Mouse (Mus musculus): ENCODE data around the gene 1700023F06Rik. TPM values are rescaled to one million over a fixed set of nuclear protein-coding genes. Genes with fewer than 3 reads are reported as not detected.

The 1700023F06Rik gene
- polyA plus RNA-seq, 1 experiment from 2014 or later: 0.87 TPM

DNA sequence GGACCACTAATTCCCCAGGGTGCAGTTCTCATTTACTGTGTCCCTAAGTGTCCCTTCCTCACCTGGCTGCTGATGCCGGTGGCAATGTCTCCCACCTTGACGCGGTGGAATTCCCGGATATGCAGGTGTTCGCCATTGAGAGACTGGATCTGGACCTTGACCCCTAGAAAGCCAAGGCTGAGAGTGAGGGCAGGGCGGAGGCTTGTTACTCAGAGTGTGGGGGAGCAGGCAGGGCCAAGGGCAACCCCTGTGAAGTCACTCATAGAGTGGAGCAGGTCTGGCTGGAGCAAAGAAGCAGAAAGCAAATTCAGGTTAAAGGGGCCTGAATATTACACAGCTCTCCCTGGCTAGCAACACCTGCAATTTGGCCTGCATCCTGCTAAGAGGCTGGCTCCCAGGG is 13.1 kb upstream of the 1700023F06Rik start:
- Histone ChIP-seq H3K36me3 (peaks cover 29% of the 10 kb centered on the region), H3K27ac (no peak overlapping the region), H3K4me3 (no peak overlapping the region), H3K4me2 (no peak overlapping the region), H3K4me1 (peaks cover 20% of the 10 kb centered on the region; the same call in 1 of the 2 replicates), H3K27me3 (peaks cover 4% of the 10 kb centered on the region; the same call in 1 of the 2 replicates), H3K9ac (no peak overlapping the region), H3K9me3 (no peaks in the 10 kb centered on the region)
- no peak for ATAC-seq (ENCODE audit: borderline replicate concordance, extremely low read depth, low FRiP score, low TSS enrichment)
- 89% methylated on average over 6 of the region's 6 CpGs for WGBS

- H3K9ac ChIP-seq: no peak overlapping the region
- H3K4me1 ChIP-seq: peaks cover 20% of the 10 kb centered on the region; the same call in 1 of the 2 replicates
- H3K27ac ChIP-seq: no peak overlapping the region
- H3K4me2 ChIP-seq: no peak overlapping the region
- ATAC-seq (ENCODE audit: borderline replicate concordance, extremely low read depth, low FRiP score, low TSS enrichment): no peak
- no peaks in the 10 kb centered on the region for H3K9me3 ChIP-seq
- H3K4me3 ChIP-seq: no peak overlapping the region
- 78% methylated on average over 4 of the region's 4 CpGs for WGBS
- H3K36me3 ChIP-seq: peaks cover 24% of the 10 kb centered on the region
- H3K27me3 ChIP-seq: peaks cover 4% of the 10 kb centered on the region; the same call in 1 of the 2 replicates
Observed at GRCm38 (mm10) chr11:103219995-103220394, 11.6 kb upstream of the 1700023F06Rik start.

DNA sequence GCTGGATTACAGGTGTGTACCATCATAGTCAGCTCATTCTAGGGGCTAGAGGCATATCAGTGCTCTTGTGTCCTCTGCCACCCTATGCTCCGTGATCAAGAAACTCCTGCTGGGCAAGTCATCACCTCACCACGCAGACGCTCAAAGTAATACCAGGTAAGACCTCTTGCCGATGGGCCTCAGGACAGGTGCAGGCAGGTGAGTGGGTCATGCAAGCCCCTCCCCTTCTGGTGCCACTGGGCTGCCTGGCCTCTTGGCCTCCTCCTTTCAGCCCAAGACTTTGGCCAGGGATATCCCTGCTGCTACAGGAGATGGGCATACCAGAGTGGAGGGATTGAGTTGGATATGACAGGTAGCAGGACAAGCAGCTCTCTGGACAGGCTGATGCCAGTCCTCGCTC is 10.9 kb upstream of the 1700023F06Rik start:
- no peak for ATAC-seq (ENCODE audit: borderline replicate concordance, extremely low read depth, low FRiP score, low TSS enrichment)

GRCm38 (mm10) chr11:103218517-103218901 is 10.2 kb upstream of the 1700023F06Rik start:
- peaks cover 4% of the 10 kb centered on the region; the same call in 1 of the 2 replicates for H3K27me3 ChIP-seq
- H3K4me1 ChIP-seq: peaks cover 12% of the 10 kb centered on the region; the same call in 1 of the 2 replicates
- peak overlapping the region; percentile 92 for H3K4me2 ChIP-seq
- no peak overlapping the region for H3K27ac ChIP-seq
- H3K4me3 ChIP-seq: peak overlapping the region; percentile 46
- H3K9me3 ChIP-seq: no peaks in the 10 kb centered on the region
- peaks cover 16% of the 10 kb centered on the region for H3K36me3 ChIP-seq
- 15% methylated on average over 6 of the region's 6 CpGs for WGBS
- peak overlapping the region; percentile 46; the same call in 1 of the 2 replicates for H3K9ac ChIP-seq
- no peak for ATAC-seq (ENCODE audit: borderline replicate concordance, extremely low read depth, low FRiP score, low TSS enrichment)

More for the DNA sequence above, 10.9 kb upstream of the 1700023F06Rik start:
- Histone ChIP-seq H3K4me3 (no peak overlapping the region), H3K27ac (no peak overlapping the region), H3K9ac (no peak overlapping the region), H3K9me3 (no peaks in the 10 kb centered on the region), H3K4me1 (peaks cover 20% of the 10 kb centered on the region; the same call in 1 of the 2 replicates), H3K4me2 (no peak overlapping the region), H3K36me3 (peaks cover 19% of the 10 kb centered on the region), H3K27me3 (peaks cover 4% of the 10 kb centered on the region; the same call in 1 of the 2 replicates)
- 76% methylated on average over 5 of the region's 5 CpGs for WGBS

GRCm38 (mm10) chr11:103217790-103218516 is 9.6 kb upstream of the 1700023F06Rik start, which contains the start of gene Spata32:
Gene Spata32, minus strand, starts transcription at chr11:103218432.
- H3K9ac ChIP-seq: peak within 1 kb of the TSS; percentile 46
- peaks cover 12% of the 10 kb centered on the region; the same call in 1 of the 2 replicates for H3K4me1 ChIP-seq
- H3K9me3 ChIP-seq: no peaks in the 10 kb centered on the region
- WGBS: 2% methylated on average over 45 of the region's 45 CpGs
- peaks cover 4% of the 10 kb centered on the region; the same call in 1 of the 2 replicates for H3K27me3 ChIP-seq
- peak; percentile 64; the same call in 1 of the 2 replicates for ATAC-seq (ENCODE audit: borderline replicate concordance, extremely low read depth, low FRiP score, low TSS enrichment)
- H3K36me3 ChIP-seq: peaks cover 16% of the 10 kb centered on the region
- H3K27ac ChIP-seq: no peak within 1 kb of the TSS
- peak within 1 kb of the TSS; percentile 46 for H3K4me3 ChIP-seq
- H3K4me2 ChIP-seq: peak within 1 kb of the TSS; percentile 92

DNA sequence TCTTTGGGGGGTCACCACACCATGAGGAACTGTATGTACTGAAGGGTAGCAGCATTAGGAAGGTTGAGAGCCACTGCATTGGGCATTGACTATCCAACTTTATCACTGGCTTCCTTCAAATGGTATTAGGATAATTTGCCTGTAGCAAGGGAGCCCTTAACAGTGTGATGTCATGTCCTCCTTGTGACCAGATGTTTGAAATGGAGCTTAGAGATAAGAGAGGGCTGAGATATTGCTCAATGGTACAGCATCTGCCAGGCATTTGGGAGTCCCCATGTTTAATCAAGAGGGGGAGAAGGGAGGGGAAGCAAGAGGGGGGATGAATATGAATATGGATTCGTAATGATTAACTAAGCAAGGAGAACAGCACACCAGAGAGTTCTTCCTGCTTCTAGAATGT is 7.0 kb upstream of the 1700023F06Rik start:
- 52% methylated on average over 1 of the region's 1 CpGs for WGBS
- H3K27ac ChIP-seq: no peak overlapping the region
- H3K36me3 ChIP-seq: peaks cover 6% of the 10 kb centered on the region; the same call in 1 of the 2 replicates
- no peak for ATAC-seq (ENCODE audit: borderline replicate concordance, extremely low read depth, low FRiP score, low TSS enrichment)
- H3K9ac ChIP-seq: no peak overlapping the region
- H3K9me3 ChIP-seq: no peaks in the 10 kb centered on the region
- no peak overlapping the region for H3K4me3 ChIP-seq
- peaks cover 4% of the 10 kb centered on the region; the same call in 1 of the 2 replicates for H3K27me3 ChIP-seq
- H3K4me2 ChIP-seq: no peak overlapping the region
- peaks cover 12% of the 10 kb centered on the region; the same call in 1 of the 2 replicates for H3K4me1 ChIP-seq

- H3K9ac ChIP-seq: no peak overlapping the region
- H3K4me1 ChIP-seq: peaks cover 12% of the 10 kb centered on the region; the same call in 1 of the 2 replicates
- H3K27ac ChIP-seq: no peak overlapping the region
- no peaks in the 10 kb centered on the region for H3K36me3 ChIP-seq
- H3K4me3 ChIP-seq: no peak overlapping the region
- no peak for ATAC-seq (ENCODE audit: borderline replicate concordance, extremely low read depth, low FRiP score, low TSS enrichment)
- 75% methylated on average over 5 of the region's 5 CpGs for WGBS
- H3K27me3 ChIP-seq: peaks cover 3% of the 10 kb centered on the region; the same call in 1 of the 2 replicates
- H3K4me2 ChIP-seq: no peak overlapping the region
- H3K9me3 ChIP-seq: no peaks in the 10 kb centered on the region
Observed at GRCm38 (mm10) chr11:103213712-103214111, 5.4 kb upstream of the 1700023F06Rik start.

GRCm38 (mm10) chr11:103210291-103210690 is 1.9 kb upstream of the 1700023F06Rik start:
- Histone ChIP-seq H3K4me2 (no peak overlapping the region), H3K36me3 (no peaks in the 10 kb centered on the region), H3K9me3 (no peaks in the 10 kb centered on the region), H3K4me1 (no peaks in the 10 kb centered on the region), H3K9ac (no peak overlapping the region), H3K27me3 (no peaks in the 10 kb centered on the region), H3K4me3 (no peak overlapping the region), H3K27ac (no peak overlapping the region)
- 50% methylated on average over 8 of the region's 8 CpGs for WGBS
- ATAC-seq (ENCODE audit: borderline replicate concordance, extremely low read depth, low FRiP score, low TSS enrichment): no peak

GRCm38 (mm10) chr11:103206203-103206602 is 2.2 kb downstream of the 1700023F06Rik start:
- no peak overlapping the region for H3K27ac ChIP-seq
- H3K4me2 ChIP-seq: no peak overlapping the region
- no peak for ATAC-seq (ENCODE audit: borderline replicate concordance, extremely low read depth, low FRiP score, low TSS enrichment)
- H3K9me3 ChIP-seq: no peaks in the 10 kb centered on the region
- no peak overlapping the region for H3K9ac ChIP-seq
- WGBS: 88% methylated on average over 6 of the region's 6 CpGs
- H3K4me1 ChIP-seq: peaks cover 8% of the 10 kb centered on the region
- H3K27me3 ChIP-seq: peaks cover 2% of the 10 kb centered on the region; the same call in 1 of the 2 replicates
- H3K36me3 ChIP-seq: no peaks in the 10 kb centered on the region
- no peak overlapping the region for H3K4me3 ChIP-seq

DNA sequence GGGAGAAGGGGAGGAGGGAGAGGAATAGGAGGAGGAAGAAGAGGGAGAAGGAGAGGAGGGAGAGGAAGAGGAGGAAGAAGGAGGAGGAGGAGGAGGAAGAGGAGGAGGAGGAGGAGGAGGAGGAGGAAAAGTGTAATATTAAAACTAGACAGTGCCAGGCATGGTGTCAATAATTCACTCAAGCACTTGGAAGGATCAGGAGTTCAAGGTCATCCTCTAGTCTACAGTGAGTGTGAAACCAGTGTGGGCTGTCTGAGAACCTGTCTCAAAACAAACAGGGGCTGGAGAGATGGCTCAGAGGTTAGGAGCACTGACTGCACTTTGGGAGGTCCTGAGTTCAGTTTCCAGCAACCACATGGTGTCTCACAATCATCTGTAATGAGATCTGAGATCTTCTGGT is 6.0 kb downstream of the 1700023F06Rik start:
- no peak overlapping the region for H3K4me2 ChIP-seq
- no peaks in the 10 kb centered on the region for H3K36me3 ChIP-seq
- H3K9me3 ChIP-seq: no peaks in the 10 kb centered on the region
- ATAC-seq (ENCODE audit: borderline replicate concordance, extremely low read depth, low FRiP score, low TSS enrichment): no peak
- H3K27me3 ChIP-seq: peaks cover 40% of the 10 kb centered on the region
- H3K4me3 ChIP-seq: no peak overlapping the region
- peaks cover 28% of the 10 kb centered on the region for H3K4me1 ChIP-seq
- no peak overlapping the region for H3K27ac ChIP-seq
- H3K9ac ChIP-seq: no peak overlapping the region

DNA sequence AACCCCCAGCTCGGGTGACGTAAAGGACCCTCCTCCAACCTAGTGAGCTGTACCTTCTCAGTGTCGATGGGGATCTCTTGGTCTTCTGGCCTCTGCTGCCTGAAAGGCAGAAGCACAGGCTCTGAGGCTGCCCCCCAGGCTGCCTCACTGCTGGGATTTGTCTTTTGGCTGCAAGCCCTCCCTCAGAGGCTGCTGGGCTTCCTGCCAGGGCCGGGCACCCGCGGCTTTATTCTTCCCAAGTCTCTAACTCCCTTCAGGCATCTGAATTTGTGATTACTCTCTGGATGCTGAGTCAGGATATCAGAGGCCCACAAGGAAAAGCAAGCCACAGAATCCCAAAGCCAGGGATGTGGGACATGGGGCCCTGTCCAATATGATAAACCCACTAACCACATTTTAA is 6.7 kb downstream of the 1700023F06Rik start:
- WGBS: 15% methylated on average over 6 of the region's 6 CpGs
- H3K9me3 ChIP-seq: no peaks in the 10 kb centered on the region
- H3K4me2 ChIP-seq: no peak overlapping the region
- H3K9ac ChIP-seq: no peak overlapping the region
- peaks cover 28% of the 10 kb centered on the region for H3K4me1 ChIP-seq
- no peaks in the 10 kb centered on the region for H3K36me3 ChIP-seq
- no peak overlapping the region for H3K4me3 ChIP-seq
- peaks cover 47% of the 10 kb centered on the region for H3K27me3 ChIP-seq
- peak; percentile 69; the same call in 1 of the 2 replicates for ATAC-seq (ENCODE audit: borderline replicate concordance, extremely low read depth, low FRiP score, low TSS enrichment)
- H3K27ac ChIP-seq: no peak overlapping the region
